Mouse (Mus musculus): ENCODE measurements around the gene Shb. TPM values are rescaled to one million over a fixed set of nuclear protein-coding genes. Genes with fewer than 3 reads are reported as not detected.
A peak's percentile ranks its signal among the peaks of the same experiment; 100 is the strongest.

The Shb gene
- polyA plus RNA-seq, 1 experiment from 2014 or later = 8.8 TPM

GRCm38 (mm10) chr4:45419051-45419450, 113.2 kb downstream of the Shb start:
- no peak overlapping the region for H3K4me3 ChIP-seq
- H3K27me3 ChIP-seq (replicated peaks) = no peaks in the 10 kb centered on the region
- H3K4me2 ChIP-seq = no peak overlapping the region
- 79% methylated on average over 4 of the region's 4 CpGs for WGBS
- no peak overlapping the region for H3K27ac ChIP-seq (replicated peaks)
- peaks cover 48% of the 10 kb centered on the region for H3K4me1 ChIP-seq
- no peak for ATAC-seq (ENCODE audit: extremely low read depth, insufficient number of reproducible peaks, low FRiP score, low TSS enrichment)
- H3K36me3 ChIP-seq = peaks cover 13% of the 10 kb centered on the region
- H3K9me3 ChIP-seq = no peaks in the 10 kb centered on the region
- 0 out of 2 replicates have a peak overlapping the region, but pooled peaks have one; percentile 50 for H3K9ac ChIP-seq

GRCm38 (mm10) chr4:45418229-45418950, 113.9 kb downstream of the Shb start:
- ATAC-seq (ENCODE audit: extremely low read depth, insufficient number of reproducible peaks, low FRiP score, low TSS enrichment) = no peak
- H3K9me3 ChIP-seq = no peaks in the 10 kb centered on the region
- H3K9ac ChIP-seq = 0 out of 2 replicates have a peak overlapping the region, but pooled peaks have one; percentile 51
- no peak overlapping the region for H3K27ac ChIP-seq (replicated peaks)
- WGBS = 23% methylated on average over 11 of the region's 11 CpGs
- peak overlapping the region; percentile 47 for H3K4me2 ChIP-seq
- H3K36me3 ChIP-seq = peaks cover 7% of the 10 kb centered on the region
- no peaks in the 10 kb centered on the region for H3K27me3 ChIP-seq (replicated peaks)
- H3K4me3 ChIP-seq = no peak overlapping the region
- peaks cover 42% of the 10 kb centered on the region for H3K4me1 ChIP-seq

DNA sequence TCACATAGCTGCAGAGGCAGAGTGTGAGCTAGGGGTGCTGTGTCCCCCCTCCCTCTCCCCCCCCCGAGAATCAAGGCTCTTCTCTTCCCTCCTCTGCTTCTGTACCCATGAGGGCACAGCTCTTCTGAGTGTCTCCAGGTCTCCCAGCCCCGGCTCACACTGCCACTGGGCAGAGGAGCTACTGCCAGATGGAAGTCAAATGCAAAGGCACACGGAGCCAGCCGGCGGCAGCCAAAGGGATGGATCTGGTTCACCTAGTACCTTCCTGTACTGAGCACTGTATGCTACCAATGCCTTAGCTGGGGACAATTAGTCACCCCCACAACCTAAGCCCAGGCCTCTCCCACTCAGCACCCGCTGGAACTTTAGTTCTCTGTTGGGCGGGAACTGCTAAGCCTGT, 116.0 kb downstream of the Shb start:
- Histone ChIP-seq H3K9me3 (no peaks in the 10 kb centered on the region), H3K4me1 (peaks cover 24% of the 10 kb centered on the region), H3K36me3 (no peaks in the 10 kb centered on the region), H3K27me3 (replicated peaks) (no peaks in the 10 kb centered on the region), H3K4me3 (no peak overlapping the region), H3K27ac (replicated peaks) (no peak overlapping the region), H3K9ac (no peak overlapping the region), H3K4me2 (no peak overlapping the region)
- 64% methylated on average over 7 of the region's 7 CpGs for WGBS
- ATAC-seq (ENCODE audit: extremely low read depth, insufficient number of reproducible peaks, low FRiP score, low TSS enrichment) = no peak

- Histone ChIP-seq H3K4me2 (no peak overlapping the region), H3K4me1 (peaks cover 14% of the 10 kb centered on the region), H3K36me3 (no peaks in the 10 kb centered on the region), H3K9ac (no peak overlapping the region), H3K4me3 (no peak overlapping the region), H3K27me3 (replicated peaks) (no peaks in the 10 kb centered on the region), H3K9me3 (no peaks in the 10 kb centered on the region), H3K27ac (replicated peaks) (no peak overlapping the region)
- no peak for ATAC-seq (ENCODE audit: extremely low read depth, insufficient number of reproducible peaks, low FRiP score, low TSS enrichment)
- 78% methylated on average over 9 of the region's 9 CpGs for WGBS
Observed at GRCm38 (mm10) chr4:45413674-45414338, 118.5 kb downstream of the Shb start.

- H3K4me3 ChIP-seq = no peak overlapping the region
- H3K27ac ChIP-seq (replicated peaks) = no peak overlapping the region
- H3K9ac ChIP-seq = no peak overlapping the region
- H3K27me3 ChIP-seq (replicated peaks) = no peaks in the 10 kb centered on the region
- WGBS = 54% methylated on average over 16 of the region's 16 CpGs
- H3K9me3 ChIP-seq = no peaks in the 10 kb centered on the region
- no peak overlapping the region for H3K4me2 ChIP-seq
- peaks cover 9% of the 10 kb centered on the region for H3K4me1 ChIP-seq
- no peak for ATAC-seq (ENCODE audit: extremely low read depth, insufficient number of reproducible peaks, low FRiP score, low TSS enrichment)
- no peaks in the 10 kb centered on the region for H3K36me3 ChIP-seq
Observed at GRCm38 (mm10) chr4:45412433-45413192, 119.7 kb downstream of the Shb start.

GRCm38 (mm10) chr4:45411181-45411790, 121.0 kb downstream of the Shb start:
- ATAC-seq (ENCODE audit: extremely low read depth, insufficient number of reproducible peaks, low FRiP score, low TSS enrichment) = no peak
- H3K9ac ChIP-seq = no peak overlapping the region
- no peak overlapping the region for H3K4me3 ChIP-seq
- WGBS = 79% methylated on average over 8 of the region's 8 CpGs
- H3K27me3 ChIP-seq (replicated peaks) = no peaks in the 10 kb centered on the region
- H3K4me1 ChIP-seq = peaks cover 22% of the 10 kb centered on the region
- H3K4me2 ChIP-seq = no peak overlapping the region
- H3K36me3 ChIP-seq = no peaks in the 10 kb centered on the region
- no peaks in the 10 kb centered on the region for H3K9me3 ChIP-seq
- no peak overlapping the region for H3K27ac ChIP-seq (replicated peaks)

DNA sequence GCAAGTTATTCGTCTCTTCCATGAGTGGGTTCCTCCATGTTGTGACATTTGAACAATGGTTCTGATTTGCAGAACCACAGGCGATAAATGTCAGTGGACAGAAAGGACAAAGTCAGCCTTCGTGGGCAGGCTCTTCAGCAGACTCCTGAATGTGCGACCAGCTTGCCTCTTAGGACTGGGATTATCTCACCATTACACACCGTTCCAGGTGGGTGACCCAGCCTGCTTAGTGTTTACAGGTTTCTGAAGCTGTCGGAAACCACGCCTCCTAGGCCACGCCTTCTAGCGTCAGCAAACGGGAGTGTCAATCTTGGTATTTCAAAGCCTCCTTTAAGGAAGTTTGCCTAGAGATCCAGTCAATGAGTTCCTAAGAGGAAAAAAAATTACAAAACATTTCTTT, 123.0 kb downstream of the Shb start:
- peak overlapping the region; percentile 99 for H3K4me3 ChIP-seq
- peaks cover 4% of the 10 kb centered on the region for H3K36me3 ChIP-seq
- H3K27ac ChIP-seq (replicated peaks) = peak overlapping the region; percentile 93
- 3% methylated on average over 10 of the region's 10 CpGs for WGBS
- no peaks in the 10 kb centered on the region for H3K27me3 ChIP-seq (replicated peaks)
- ATAC-seq (ENCODE audit: extremely low read depth, insufficient number of reproducible peaks, low FRiP score, low TSS enrichment) = peak; percentile 33; the same call in 1 of the 2 replicates
- peak overlapping the region; percentile 98 for H3K9ac ChIP-seq
- peak overlapping the region; percentile 94 for H3K4me2 ChIP-seq
- no peaks in the 10 kb centered on the region for H3K9me3 ChIP-seq
- H3K4me1 ChIP-seq = peaks cover 34% of the 10 kb centered on the region

GRCm38 (mm10) chr4:45408427-45409132, 123.7 kb downstream of the Shb start, which contains the start of gene Slc25a51:
Slc25a51 (minus strand) TSS chr4:45408766.
- H3K27me3 ChIP-seq (replicated peaks) = no peaks in the 10 kb centered on the region
- peak within 1 kb of the TSS; percentile 98 for H3K9ac ChIP-seq
- H3K4me2 ChIP-seq = peak within 1 kb of the TSS; percentile 94
- peak within 1 kb of the TSS; percentile 93 for H3K27ac ChIP-seq (replicated peaks)
- under 1% methylated on average over 59 of the region's 67 CpGs for WGBS
- H3K4me1 ChIP-seq = peaks cover 41% of the 10 kb centered on the region
- ATAC-seq (ENCODE audit: extremely low read depth, insufficient number of reproducible peaks, low FRiP score, low TSS enrichment) = peak; percentile 95
- peak within 1 kb of the TSS; percentile 99 for H3K4me3 ChIP-seq
- no peaks in the 10 kb centered on the region for H3K9me3 ChIP-seq
- peaks cover 11% of the 10 kb centered on the region for H3K36me3 ChIP-seq

DNA sequence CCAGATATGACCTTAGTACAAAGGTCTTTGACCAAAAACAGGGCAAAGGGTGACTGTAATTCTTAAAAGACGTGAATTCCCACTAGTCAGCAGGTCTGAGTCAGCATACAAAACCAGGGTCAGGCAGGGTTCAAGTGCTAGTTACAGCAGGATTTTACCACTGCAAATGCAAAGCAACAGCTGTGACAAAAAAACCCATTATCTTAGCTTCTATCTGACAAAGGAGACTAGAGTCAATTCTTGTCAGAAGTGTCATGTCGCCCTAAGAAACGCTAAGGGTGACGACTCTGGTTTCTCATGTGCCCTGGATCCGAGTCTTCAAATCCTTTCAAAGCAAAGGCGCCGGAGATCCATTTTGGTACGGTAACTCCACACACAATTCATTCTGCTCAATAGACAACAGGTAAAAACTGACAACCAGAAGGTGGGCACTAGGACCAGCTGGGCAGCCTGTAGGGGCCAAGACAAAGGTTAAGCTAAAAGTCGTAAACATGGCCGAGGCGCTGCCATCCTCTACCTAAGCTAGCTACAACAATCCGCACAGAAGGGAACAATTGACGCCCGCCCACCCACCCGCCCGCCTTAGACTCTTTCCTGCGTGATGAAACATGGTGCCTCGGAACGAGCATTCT, 124.5 kb downstream of the Shb start:
- H3K4me2 ChIP-seq = peak overlapping the region; percentile 94
- peaks cover 16% of the 10 kb centered on the region for H3K36me3 ChIP-seq
- peak overlapping the region; percentile 93 for H3K27ac ChIP-seq (replicated peaks)
- WGBS = 3% methylated on average over 19 of the region's 19 CpGs
- H3K4me1 ChIP-seq = peaks cover 48% of the 10 kb centered on the region
- H3K27me3 ChIP-seq (replicated peaks) = no peaks in the 10 kb centered on the region
- peak overlapping the region; percentile 98 for H3K9ac ChIP-seq
- no peaks in the 10 kb centered on the region for H3K9me3 ChIP-seq
- peak overlapping the region; percentile 99 for H3K4me3 ChIP-seq
- no peak for ATAC-seq (ENCODE audit: extremely low read depth, insufficient number of reproducible peaks, low FRiP score, low TSS enrichment)

DNA sequence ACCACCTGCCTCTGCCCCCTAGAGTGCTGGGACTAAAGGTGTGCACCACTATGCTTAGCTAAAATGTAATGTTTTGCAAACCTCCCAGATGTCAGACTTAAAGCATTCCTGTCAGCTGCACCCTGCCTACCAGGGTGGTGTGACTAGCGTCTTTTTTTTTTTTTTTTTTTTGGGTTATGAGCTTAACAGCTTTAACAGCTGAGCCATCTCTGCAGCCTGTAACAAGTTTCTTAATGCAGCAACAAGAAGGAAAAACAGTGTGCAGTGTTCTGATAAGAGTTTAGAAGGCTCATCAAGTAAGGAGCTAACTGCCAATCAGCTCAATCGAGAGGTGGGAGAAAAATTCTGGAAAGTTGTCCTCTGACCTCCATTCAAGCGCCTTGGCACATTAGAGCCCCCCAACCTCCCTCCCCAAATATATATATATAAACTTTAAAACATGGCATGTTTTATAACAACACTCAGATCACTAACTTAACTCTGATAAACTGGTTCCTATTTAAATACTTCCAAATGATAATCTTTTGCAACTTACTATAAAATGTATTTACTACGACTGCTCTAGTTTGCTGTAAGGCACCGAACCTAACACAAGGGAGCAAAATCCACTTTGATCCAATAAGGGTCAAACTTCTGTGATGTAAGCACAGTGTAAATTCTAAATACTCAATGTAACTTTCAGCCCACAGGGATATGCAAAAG, 125.1 kb downstream of the Shb start:
- H3K4me1 ChIP-seq = peaks cover 55% of the 10 kb centered on the region
- peak overlapping the region; percentile 93 for H3K27ac ChIP-seq (replicated peaks)
- H3K4me3 ChIP-seq = peak overlapping the region; percentile 99
- H3K27me3 ChIP-seq (replicated peaks) = no peaks in the 10 kb centered on the region
- no peaks in the 10 kb centered on the region for H3K9me3 ChIP-seq
- WGBS = 47% methylated on average over 5 of the region's 5 CpGs
- H3K9ac ChIP-seq = peak overlapping the region; percentile 98
- ATAC-seq (ENCODE audit: extremely low read depth, insufficient number of reproducible peaks, low FRiP score, low TSS enrichment) = no peak
- H3K36me3 ChIP-seq = peaks cover 22% of the 10 kb centered on the region
- peak overlapping the region; percentile 94 for H3K4me2 ChIP-seq

Data from heart, embryonic 13.5 days (tissue).